Mouse (Mus musculus): ENCODE results near the gene Cst10. TPM values are rescaled to one million over a fixed set of nuclear protein-coding genes. Genes with fewer than 3 reads are reported as not detected.

Gene Cst10
- polyA plus RNA-seq (2017; shearing (Covaris generic)) = not detected

DNA sequence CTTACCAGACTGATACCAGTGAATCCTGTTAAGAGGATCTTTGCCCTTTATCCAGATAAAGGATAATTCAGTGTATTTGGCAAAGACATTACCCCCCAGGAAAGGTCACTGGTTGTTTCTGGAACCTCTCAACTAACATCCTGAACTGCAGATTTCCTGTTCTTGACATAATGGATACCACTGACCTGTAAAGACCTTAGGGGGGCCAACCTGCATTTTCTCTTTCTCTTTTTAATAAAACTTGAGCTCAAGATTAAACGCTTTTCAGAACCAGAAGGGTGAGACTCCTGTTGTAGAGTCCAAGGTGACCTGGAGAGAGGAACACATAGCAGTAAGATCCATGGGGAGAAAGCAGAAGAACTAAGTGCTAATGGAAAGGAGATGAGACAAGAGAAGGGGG lies at the start of gene Cst10:
Gene Cst10, plus strand, starts transcription at position 301 of the 400 bp plus-strand sequence.

